Mouse (Mus musculus) intestine, postnatal 0 days (tissue): ENCODE results near the gene Boll. TPM values are rescaled to one million over a fixed set of nuclear protein-coding genes. Genes with fewer than 3 reads are reported as not detected.

Experiments
- ATAC-seq: fragments of 200-750 bp; cut with Nextera tagmentation; 2 replicates; pipeline ENCODE4 v1.8.0; 2017; ENCODE audit warnings: mild to moderate bottlenecking, moderate TSS enrichment, moderate library complexity
- H3K27ac ChIP-seq: fragments of 300-500 bp; sonication (generic); 2 replicates; pipeline ENCODE4 v1.5.1; 2014; ENCODE audit warnings: mild to moderate bottlenecking, low read depth, low read length, moderate library complexity
- H3K27me3 ChIP-seq: fragments of 300-500 bp; sonication (generic); replicated peaks from 2 replicates; pipeline ENCODE4 v1.6.1; 2014; ENCODE audit warnings: low read length, mixed read lengths; ENCODE audit not compliant: control insufficient read depth, insufficient read depth
- H3K36me3 ChIP-seq: fragments of 300-500 bp; sonication (generic); 2 replicates; pipeline ENCODE4 v1.6.1; 2014; ENCODE audit warnings: mild to moderate bottlenecking, moderate library complexity; ENCODE audit not compliant: control insufficient read depth, insufficient read depth
- H3K4me1 ChIP-seq: fragments of 300-500 bp; sonication (generic); replicated peaks from 2 replicates; pipeline ENCODE4 v1.6.1; 2014; ENCODE audit warnings: antibody characterized with exemption, low read length, mixed read lengths; ENCODE audit not compliant: control insufficient read depth, insufficient read depth
- H3K4me2 ChIP-seq: fragments of 300-500 bp; sonication (generic); replicated peaks from 2 replicates; pipeline ENCODE4 v1.6.1; 2014; ENCODE audit warnings: low read depth, mild to moderate bottlenecking, moderate library complexity
- H3K4me3 ChIP-seq: fragments of 300-500 bp; sonication (generic); 2 replicates; pipeline ENCODE4 v1.5.1; 2014; ENCODE audit warnings: low read depth, low read length
- H3K9ac ChIP-seq: fragments of 300-500 bp; sonication (generic); 2 replicates; pipeline ENCODE4 v1.6.1; 2014; ENCODE audit warnings: mild to moderate bottlenecking, low read depth, low read length
- H3K9me3 ChIP-seq: fragments of 300-500 bp; sonication (generic); 2 replicates; pipeline ENCODE4 v1.6.1; 2016; ENCODE audit warnings: mixed run types; ENCODE audit not compliant: control insufficient read depth
- CTCF ChIP-seq: sonication (generic); IDR thresholded peaks from 2 replicates; pipeline ENCODE4 v1.5.1; 2016; ENCODE audit warnings: low read depth, mild to moderate bottlenecking, control low read depth, antibody characterized with exemption, moderate library complexity
- WGBS: fragments of 180-500 bp; shearing (Covaris S2); extraction: QIAGEN DNeasy Blood & Tissue Kit; methylation state at CpG from one replicate; pipeline ENCODE4 v1.1.7; 2014; 5-methylcytosine and 5-hydroxymethylcytosine counted together
- polyA plus RNA-seq: library from polyadenylated mRNA; unstranded; fragments of >200 nt; fragmentation: Nextera tagmentation; extraction: Ambion mirVana; gene quantifications from 2 replicates; pipeline ENCODE4 v1.2.1, GENCODE M21; 2015

Boll gene
- polyA plus RNA-seq, 1 experiment from 2014 or later: 0.10 TPM

GRCm38 (mm10) chr1:55205808-55206327, 157.4 kb downstream of the Boll start:
- no peak overlapping the region for H3K9ac ChIP-seq
- no peaks in the 10 kb centered on the region for H3K27me3 ChIP-seq
- 76% methylated on average over 5 of the region's 5 CpGs for WGBS
- ATAC-seq: no peak
- no peak for TF ChIP-seq CTCF
- H3K36me3 ChIP-seq: no peaks in the 10 kb centered on the region
- no peak overlapping the region for H3K4me2 ChIP-seq
- no peaks in the 10 kb centered on the region for H3K9me3 ChIP-seq
- no peaks in the 10 kb centered on the region for H3K4me1 ChIP-seq
- no peak overlapping the region for H3K27ac ChIP-seq
- no peak overlapping the region for H3K4me3 ChIP-seq

GRCm38 (mm10) chr1:55201850-55202752, 161.2 kb downstream of the Boll start:
- Histone ChIP-seq H3K4me3 (no peak overlapping the region), H3K4me2 (no peak overlapping the region), H3K9me3 (no peaks in the 10 kb centered on the region), H3K27me3 (no peaks in the 10 kb centered on the region), H3K4me1 (no peaks in the 10 kb centered on the region), H3K27ac (no peak overlapping the region), H3K9ac (no peak overlapping the region), H3K36me3 (no peaks in the 10 kb centered on the region)
- no peak for ATAC-seq
- TF ChIP-seq CTCF: peak; percentile 11; the same call in 1 of the 2 replicates
- WGBS: 70% methylated on average over 18 of the region's 18 CpGs

GRCm38 (mm10) chr1:55198719-55199118, 164.6 kb downstream of the Boll start:
- H3K4me3 ChIP-seq: no peak overlapping the region
- no peak overlapping the region for H3K4me2 ChIP-seq
- no peaks in the 10 kb centered on the region for H3K36me3 ChIP-seq
- no peak for ATAC-seq
- no peaks in the 10 kb centered on the region for H3K4me1 ChIP-seq
- 58% methylated on average over 3 of the region's 3 CpGs for WGBS
- no peak for TF ChIP-seq CTCF
- no peak overlapping the region for H3K9ac ChIP-seq
- H3K27me3 ChIP-seq: no peaks in the 10 kb centered on the region
- no peak overlapping the region for H3K27ac ChIP-seq
- H3K9me3 ChIP-seq: no peaks in the 10 kb centered on the region

Other genes with a start within 250 kb of the Boll start
- gene Mob4, start 232.2 kb downstream of the Boll start, polyA plus RNA-seq: 87.1 and 95.3 TPM in 2 replicates
- 2.8 and 3.4 TPM in 2 replicates for gene Rftn2, start 136.7 kb downstream of the Boll start, polyA plus RNA-seq
- gene Mars2, start 126.3 kb downstream of the Boll start, polyA plus RNA-seq: 1.7 and 1.9 TPM in 2 replicates
- gene Plcl1, start 42.5 kb upstream of the Boll start, polyA plus RNA-seq: 1.1 and 1.3 TPM in 2 replicates